Mouse (Mus musculus): ENCODE measurements at regions not wholly inside any gene's neighbourhood (a gene's known extent, or its start where the extent isn't known, plus 50 kb on each side); places are given as distances from the start of the nearest gene placed in this dataset.

- H3K4me1 ChIP-seq (ENCODE audit: control insufficient read depth, insufficient read depth, insufficient read length, low read length): no peaks in the 10 kb centered on the region
- H3K36me3 ChIP-seq (ENCODE audit: control insufficient read depth, insufficient read depth, low read length): no peaks in the 10 kb centered on the region
- H3K27me3 ChIP-seq (ENCODE audit: control insufficient read depth, insufficient read depth, low read length): no peaks in the 10 kb centered on the region
- no peak overlapping the region for H3K27ac ChIP-seq (ENCODE audit: insufficient read depth, low read depth, low read length)
- H3K4me3 ChIP-seq (ENCODE audit: low read depth, low read length): no peak overlapping the region
- WGBS: 89% methylated on average over 4 of the region's 4 CpGs
- TF ChIP-seq CTCF (IDR thresholded peaks at IDR 0.05; ENCODE audit: extremely low read depth, insufficient read length, insufficient replicate concordance, low read depth, low read length) (no peak), POLR2A (IDR thresholded peaks at IDR 0.05; ENCODE audit: low read depth, low read length) (no peak)
These were observed 101.3 kb upstream of the Gm5148 start for GRCm38 (mm10) chr3:37825602-37826001.

- WGBS: 91% methylated on average over 5 of the region's 5 CpGs
- Histone ChIP-seq H3K4me3 (ENCODE audit: low read depth, low read length) (no peak overlapping the region), H3K36me3 (ENCODE audit: control insufficient read depth, insufficient read depth, low read length) (no peaks in the 10 kb centered on the region), H3K27ac (ENCODE audit: insufficient read depth, low read depth, low read length) (no peak overlapping the region), H3K27me3 (ENCODE audit: control insufficient read depth, insufficient read depth, low read length) (no peaks in the 10 kb centered on the region), H3K4me1 (ENCODE audit: control insufficient read depth, insufficient read depth, insufficient read length, low read length) (no peaks in the 10 kb centered on the region)
- TF ChIP-seq POLR2A (IDR thresholded peaks at IDR 0.05; ENCODE audit: low read depth, low read length): no peak
- TF ChIP-seq CTCF (IDR thresholded peaks at IDR 0.05; ENCODE audit: extremely low read depth, insufficient read length, insufficient replicate concordance, low read depth, low read length): no peak
These were observed 100.4 kb upstream of the Gm5148 start for GRCm38 (mm10) chr3:37824681-37825080.

- TF ChIP-seq CTCF (IDR thresholded peaks at IDR 0.05; ENCODE audit: extremely low read depth, insufficient read length, insufficient replicate concordance, low read depth, low read length): no peak
- no peak for TF ChIP-seq POLR2A (IDR thresholded peaks at IDR 0.05; ENCODE audit: low read depth, low read length)
- no peak overlapping the region for H3K27ac ChIP-seq (ENCODE audit: insufficient read depth, low read depth, low read length)
- no peaks in the 10 kb centered on the region for H3K4me1 ChIP-seq (ENCODE audit: control insufficient read depth, insufficient read depth, insufficient read length, low read length)
- H3K4me3 ChIP-seq (ENCODE audit: low read depth, low read length): no peak overlapping the region
- 90% methylated on average over 3 of the region's 3 CpGs for WGBS
- no peaks in the 10 kb centered on the region for H3K27me3 ChIP-seq (ENCODE audit: control insufficient read depth, insufficient read depth, low read length)
- no peaks in the 10 kb centered on the region for H3K36me3 ChIP-seq (ENCODE audit: control insufficient read depth, insufficient read depth, low read length)
These were observed 95.2 kb upstream of the Gm5148 start for GRCm38 (mm10) chr3:37819503-37819902.

GRCm38 (mm10) chr3:37817434-37817805 is 93.1 kb upstream of the Gm5148 start:
- Histone ChIP-seq H3K36me3 (ENCODE audit: control insufficient read depth, insufficient read depth, low read length) (no peaks in the 10 kb centered on the region), H3K4me1 (ENCODE audit: control insufficient read depth, insufficient read depth, insufficient read length, low read length) (no peaks in the 10 kb centered on the region), H3K27ac (ENCODE audit: insufficient read depth, low read depth, low read length) (no peak overlapping the region), H3K4me3 (ENCODE audit: low read depth, low read length) (no peak overlapping the region), H3K27me3 (ENCODE audit: control insufficient read depth, insufficient read depth, low read length) (no peaks in the 10 kb centered on the region)
- 85% methylated on average over 3 of the region's 3 CpGs for WGBS
- no peak for TF ChIP-seq POLR2A (IDR thresholded peaks at IDR 0.05; ENCODE audit: low read depth, low read length)

GRCm38 (mm10) chr3:37816781-37817433 is 92.6 kb upstream of the Gm5148 start:
- WGBS: 84% methylated on average over 6 of the region's 6 CpGs
- H3K27ac ChIP-seq (ENCODE audit: insufficient read depth, low read depth, low read length): no peak overlapping the region
- TF ChIP-seq POLR2A (IDR thresholded peaks at IDR 0.05; ENCODE audit: low read depth, low read length) (no peak), CTCF (IDR thresholded peaks at IDR 0.05; ENCODE audit: extremely low read depth, insufficient read length, insufficient replicate concordance, low read depth, low read length) (no peak)
- no peaks in the 10 kb centered on the region for H3K4me1 ChIP-seq (ENCODE audit: control insufficient read depth, insufficient read depth, insufficient read length, low read length)
- H3K27me3 ChIP-seq (ENCODE audit: control insufficient read depth, insufficient read depth, low read length): no peaks in the 10 kb centered on the region
- no peaks in the 10 kb centered on the region for H3K36me3 ChIP-seq (ENCODE audit: control insufficient read depth, insufficient read depth, low read length)
- H3K4me3 ChIP-seq (ENCODE audit: low read depth, low read length): no peak overlapping the region

- Histone ChIP-seq H3K4me3 (ENCODE audit: low read depth, low read length) (no peak overlapping the region), H3K36me3 (ENCODE audit: control insufficient read depth, insufficient read depth, low read length) (no peaks in the 10 kb centered on the region), H3K27ac (ENCODE audit: insufficient read depth, low read depth, low read length) (no peak overlapping the region), H3K27me3 (ENCODE audit: control insufficient read depth, insufficient read depth, low read length) (no peaks in the 10 kb centered on the region), H3K4me1 (ENCODE audit: control insufficient read depth, insufficient read depth, insufficient read length, low read length) (no peaks in the 10 kb centered on the region)
- TF ChIP-seq CTCF (IDR thresholded peaks at IDR 0.05; ENCODE audit: extremely low read depth, insufficient read length, insufficient replicate concordance, low read depth, low read length) (no peak), POLR2A (IDR thresholded peaks at IDR 0.05; ENCODE audit: low read depth, low read length) (no peak)
- 94% methylated on average over 6 of the region's 6 CpGs for WGBS
These were observed 91.5 kb upstream of the Gm5148 start for GRCm38 (mm10) chr3:37815771-37816170.

GRCm38 (mm10) chr3:37812936-37813335 is 88.6 kb upstream of the Gm5148 start:
- Histone ChIP-seq H3K27me3 (ENCODE audit: control insufficient read depth, insufficient read depth, low read length) (no peaks in the 10 kb centered on the region), H3K4me3 (ENCODE audit: low read depth, low read length) (no peak overlapping the region), H3K27ac (ENCODE audit: insufficient read depth, low read depth, low read length) (no peak overlapping the region), H3K36me3 (ENCODE audit: control insufficient read depth, insufficient read depth, low read length) (no peaks in the 10 kb centered on the region), H3K4me1 (ENCODE audit: control insufficient read depth, insufficient read depth, insufficient read length, low read length) (no peaks in the 10 kb centered on the region)
- WGBS: 90% methylated on average over 3 of the region's 3 CpGs
- no peak for TF ChIP-seq POLR2A (IDR thresholded peaks at IDR 0.05; ENCODE audit: low read depth, low read length)
- TF ChIP-seq CTCF (IDR thresholded peaks at IDR 0.05; ENCODE audit: extremely low read depth, insufficient read length, insufficient replicate concordance, low read depth, low read length): no peak
